Mouse (Mus musculus) myocyte (in vitro differentiated cells): Measurements from ENCODE around the gene Glra1. TPM values are rescaled to one million over a fixed set of nuclear protein-coding genes. Genes with fewer than 3 reads are reported as not detected.

Experiments used
- H3K27me3 ChIP-seq: one replicate; pipeline ENCODE4 v1.6.1; 2011; ENCODE audit not compliant: control insufficient read depth, insufficient read depth, insufficient read length
- H3K36me3 ChIP-seq: one replicate; pipeline ENCODE4 v1.6.1; 2011; ENCODE audit not compliant: control insufficient read depth, insufficient read depth
- H3K4me2 ChIP-seq: one replicate; pipeline ENCODE4 v1.6.1; 2011; ENCODE audit warnings: low read depth, control low read depth
- H3K4me3 ChIP-seq: one replicate; pipeline ENCODE4 v1.5.1; 2011; ENCODE audit warnings: mild to moderate bottlenecking, control low read depth, moderate library complexity
- H3K79me2 ChIP-seq: one replicate; pipeline ENCODE4 v1.6.1; 2011; ENCODE audit not compliant: control insufficient read depth, insufficient read depth
- H3ac ChIP-seq: one replicate; pipeline ENCODE4 v1.6.1; 2011; ENCODE audit not compliant: control insufficient read depth, insufficient read length
- CEBPB ChIP-seq: IDR thresholded peaks from 2 replicates; pipeline ENCODE4 v1.6.1; 2011; ENCODE audit warnings: mild to moderate bottlenecking, moderate library complexity; ENCODE audit not compliant: poor library complexity, insufficient read depth, severe bottlenecking
- E2F4 ChIP-seq: IDR thresholded peaks from one replicate; pipeline ENCODE4 v1.6.1; 2011; ENCODE audit warnings: mild to moderate bottlenecking, control low read depth, moderate library complexity; ENCODE audit not compliant: insufficient read depth
- MAX ChIP-seq: IDR thresholded peaks from one replicate; pipeline ENCODE4 v1.6.1; 2011; ENCODE audit warnings: low read depth, mild to moderate bottlenecking, control low read depth
- MYOD1 ChIP-seq, 3 experiments: IDR thresholded peaks; one replicate each; pipeline ENCODE4 v1.6.1; 2011; ENCODE audit warnings: control low read depth in 2 of 3, low read depth in 2 of 3, mild to moderate bottlenecking in 2 of 3, moderate library complexity in 1 of 3; ENCODE audit not compliant: insufficient read length in 2 of 3, control insufficient read depth in 1 of 3
- MYOG ChIP-seq, 3 experiments: IDR thresholded peaks; one replicate each; pipeline ENCODE4 v1.6.1; 2011; ENCODE audit warnings: control low read depth in 2 of 3, low read depth in 2 of 3, mild to moderate bottlenecking in 2 of 3; ENCODE audit not compliant: insufficient read length in 2 of 3, control insufficient read depth in 1 of 3, insufficient read depth in 1 of 3
- POLR2A ChIP-seq: IDR thresholded peaks from one replicate; pipeline ENCODE4 v1.6.1; 2011; ENCODE audit warnings: low read depth, mild to moderate bottlenecking, control low read depth, moderate library complexity; ENCODE audit not compliant: insufficient read length
- POLR2AphosphoS2 ChIP-seq: IDR thresholded peaks from one replicate; pipeline ENCODE4 v1.6.1; 2011; ENCODE audit warnings: low read depth, control low read depth; ENCODE audit not compliant: insufficient read length
- REST ChIP-seq: IDR thresholded peaks from one replicate; pipeline ENCODE4 v1.6.1; 2011; ENCODE audit warnings: mild to moderate bottlenecking, control low read depth, moderate library complexity; ENCODE audit not compliant: insufficient read depth, insufficient read length
- SRF ChIP-seq: IDR thresholded peaks from one replicate; pipeline ENCODE4 v1.6.1; 2011; ENCODE audit warnings: low read depth; ENCODE audit not compliant: control insufficient read depth, insufficient read length
- TCF12 ChIP-seq: IDR thresholded peaks from one replicate; pipeline ENCODE4 v1.6.1; 2011; ENCODE audit warnings: mild to moderate bottlenecking, control low read depth; ENCODE audit not compliant: poor library complexity, insufficient read depth, severe bottlenecking
- TCF3 ChIP-seq: IDR thresholded peaks from one replicate; pipeline ENCODE4 v1.6.1; 2011; ENCODE audit warnings: low read depth, control low read depth; ENCODE audit not compliant: insufficient read length
- USF1 ChIP-seq: IDR thresholded peaks from one replicate; pipeline ENCODE4 v1.6.1; 2011; ENCODE audit warnings: low read depth, mild to moderate bottlenecking, control low read depth, moderate library complexity
- polyA plus RNA-seq: library from polyadenylated mRNA; unstranded; fragments of >200 nt; fragmentation: generic; extraction: Trizol; gene quantifications from one replicate; pipeline ENCODE4 v1.2.1, GENCODE M21; 2012; ENCODE audit warnings: missing spikeins

Gene Glra1
- polyA plus RNA-seq, 1 experiment: 0.02 TPM

DNA sequence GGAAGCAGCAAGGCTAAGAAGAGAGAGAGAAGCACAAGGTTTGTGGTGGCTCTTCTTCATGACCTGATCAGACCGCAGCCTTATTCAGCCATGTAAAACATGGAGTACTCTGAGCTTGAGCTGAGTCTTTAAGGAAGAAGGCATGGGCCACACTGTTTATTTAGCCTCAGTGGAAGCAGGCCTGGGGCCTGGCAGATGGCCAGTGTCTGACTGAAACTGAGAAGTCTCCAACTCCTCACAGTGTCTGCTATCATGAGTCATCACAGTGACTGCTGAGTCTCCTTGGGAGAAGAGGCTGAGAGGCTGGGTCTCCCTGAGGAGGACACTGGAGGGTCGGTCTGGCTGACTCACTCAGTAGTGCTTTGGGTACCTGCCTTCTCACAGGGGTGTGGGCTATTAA lies 33.6 kb downstream of the Glra1 start:
- TF ChIP-seq TCF3 (no peak), E2F4 (no peak), POLR2A (no peak), SRF (no peak), CEBPB (no peak), USF1 (no peak), POLR2AphosphoS2 (no peak), MYOD1 (IDR thresholded peaks at IDR 0.05; ENCODE audit: control insufficient read depth in 1 of 3, insufficient read length in 2 of 3, low read depth in 2 of 3) (no peak), MAX (no peak), TCF12 (no peak), MYOG (IDR thresholded peaks at IDR 0.05; ENCODE audit: control insufficient read depth in 1 of 3, insufficient read depth in 1 of 3, insufficient read length in 2 of 3, low read depth in 2 of 3) (no peak), REST (no peak)
- Histone ChIP-seq H3K4me3 (no peak overlapping the region), H3K27me3 (no peaks in the 10 kb centered on the region), H3K4me2 (no peak overlapping the region), H3K36me3 (no peaks in the 10 kb centered on the region), H3K79me2 (no peaks in the 10 kb centered on the region), H3ac (no peak overlapping the region)

DNA sequence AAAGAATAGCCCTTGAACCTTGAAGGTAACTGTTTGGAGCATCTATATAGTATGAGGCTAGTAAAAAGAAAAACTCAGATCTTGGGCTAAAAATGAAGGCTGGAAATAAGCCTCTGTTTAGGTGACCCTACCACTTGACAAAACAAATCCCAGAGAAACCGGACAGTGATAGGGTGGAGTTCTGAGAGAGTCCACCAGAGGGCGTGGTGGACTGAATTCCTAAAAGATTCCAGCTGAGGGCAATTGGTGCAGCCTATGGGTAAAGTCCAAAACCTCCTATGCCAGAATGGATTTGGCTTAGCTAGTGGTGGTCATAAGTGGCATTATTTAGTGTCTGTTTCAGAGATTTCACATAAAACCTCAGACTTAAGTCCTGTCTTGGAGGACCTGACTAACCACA lies 36.9 kb downstream of the Glra1 start:
- Histone ChIP-seq H3K27me3 (no peaks in the 10 kb centered on the region), H3K4me3 (no peak overlapping the region), H3K4me2 (no peak overlapping the region), H3K36me3 (no peaks in the 10 kb centered on the region), H3K79me2 (no peaks in the 10 kb centered on the region), H3ac (no peak overlapping the region)
- no peak for TF ChIP-seq TCF3
- TF ChIP-seq MYOD1 (IDR thresholded peaks at IDR 0.05; ENCODE audit: control insufficient read depth in 1 of 3, insufficient read length in 2 of 3, low read depth in 2 of 3): no peak
- no peak for TF ChIP-seq USF1
- TF ChIP-seq SRF: no peak
- no peak for TF ChIP-seq MAX
- no peak for TF ChIP-seq TCF12
- no peak for TF ChIP-seq POLR2AphosphoS2
- TF ChIP-seq MYOG (IDR thresholded peaks at IDR 0.05; ENCODE audit: control insufficient read depth in 1 of 3, insufficient read depth in 1 of 3, insufficient read length in 2 of 3, low read depth in 2 of 3): no peak
- TF ChIP-seq CEBPB: no peak
- TF ChIP-seq REST: no peak
- TF ChIP-seq POLR2A: no peak
- TF ChIP-seq E2F4: no peak

DNA sequence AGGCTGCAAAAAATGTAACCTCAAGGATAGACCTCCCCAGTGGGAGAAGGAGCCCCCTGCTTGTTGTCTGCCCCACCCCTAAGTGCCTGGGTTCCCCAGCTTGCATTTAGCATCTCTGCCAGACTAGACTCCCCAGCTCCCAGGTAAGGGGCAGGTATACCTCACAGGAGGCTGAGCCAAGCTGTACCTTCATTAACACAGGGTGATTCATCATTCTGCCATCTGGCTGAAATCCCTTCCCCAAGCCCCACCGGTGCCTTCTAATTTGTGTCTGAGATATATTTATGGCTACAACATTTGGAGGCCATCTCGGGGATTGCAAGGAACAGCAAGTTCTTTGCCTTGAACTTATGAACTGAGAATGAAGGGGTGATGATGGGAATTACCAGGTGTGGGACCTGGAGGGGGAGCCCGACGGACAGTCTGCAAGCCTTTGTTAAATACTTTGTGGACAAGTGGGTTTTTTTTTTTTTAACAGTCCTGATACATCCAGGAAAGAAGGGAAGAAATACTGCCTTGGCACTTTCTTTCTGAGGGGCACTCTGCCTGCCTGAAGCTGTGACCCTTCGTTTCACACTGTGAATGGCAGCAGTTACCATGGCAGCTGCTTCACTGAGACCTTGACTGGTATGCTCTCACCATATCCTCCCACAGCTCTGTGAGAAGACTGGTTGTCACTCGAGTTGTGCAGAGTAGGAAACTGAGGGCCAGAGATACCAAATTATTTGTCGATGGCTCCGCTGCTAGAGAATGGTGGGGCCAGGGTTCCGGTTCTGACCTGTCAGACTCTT lies 41.5 kb downstream of the Glra1 start:
- Histone ChIP-seq H3K4me3 (no peak overlapping the region), H3K36me3 (no peaks in the 10 kb centered on the region)

DNA sequence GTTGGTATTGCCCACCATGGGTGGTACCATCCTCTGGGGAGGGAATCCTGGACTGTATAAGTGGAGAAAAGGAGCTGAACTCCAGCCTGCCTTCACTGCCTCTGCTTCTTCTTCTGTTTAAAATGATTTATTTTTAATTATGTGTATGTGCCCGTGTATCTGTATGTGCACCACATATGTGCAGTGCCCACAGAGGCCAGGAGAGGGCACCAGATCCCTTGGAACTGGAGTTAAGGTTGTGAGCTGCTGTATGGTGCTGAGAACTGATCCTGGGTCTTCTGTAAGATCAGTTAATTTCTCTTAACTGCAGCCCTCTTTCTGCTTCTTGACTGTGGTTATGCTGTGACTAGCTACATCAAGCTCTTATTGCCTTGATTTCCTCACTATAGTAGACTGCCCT lies 62.3 kb downstream of the Glra1 start:
- no peak for TF ChIP-seq CEBPB
- no peak for TF ChIP-seq E2F4
- TF ChIP-seq TCF3: no peak
- TF ChIP-seq MYOD1 (IDR thresholded peaks at IDR 0.05; ENCODE audit: control insufficient read depth in 1 of 3, insufficient read length in 2 of 3, low read depth in 2 of 3): no peak
- TF ChIP-seq USF1: no peak
- TF ChIP-seq POLR2AphosphoS2: no peak
- TF ChIP-seq REST: no peak
- no peak for TF ChIP-seq SRF
- no peak for TF ChIP-seq MAX
- TF ChIP-seq MYOG (IDR thresholded peaks at IDR 0.05; ENCODE audit: control insufficient read depth in 1 of 3, insufficient read depth in 1 of 3, insufficient read length in 2 of 3, low read depth in 2 of 3): no peak
- no peak for TF ChIP-seq POLR2A
- no peak for TF ChIP-seq TCF12
- H3K36me3 ChIP-seq: no peaks in the 10 kb centered on the region
- peaks cover 6% of the 10 kb centered on the region for H3K27me3 ChIP-seq
- H3K4me2 ChIP-seq: no peak overlapping the region
- no peak overlapping the region for H3ac ChIP-seq
- no peak overlapping the region for H3K4me3 ChIP-seq
- no peaks in the 10 kb centered on the region for H3K79me2 ChIP-seq

More for the DNA sequence above, 41.5 kb downstream of the Glra1 start:
- TF ChIP-seq MAX (no peak), TCF3 (no peak), CEBPB (no peak), MYOG (IDR thresholded peaks at IDR 0.05; ENCODE audit: control insufficient read depth in 1 of 3, insufficient read depth in 1 of 3, insufficient read length in 2 of 3, low read depth in 2 of 3) (no peak), MYOD1 (IDR thresholded peaks at IDR 0.05; ENCODE audit: control insufficient read depth in 1 of 3, insufficient read length in 2 of 3, low read depth in 2 of 3) (no peak), REST (no peak), POLR2AphosphoS2 (no peak), SRF (no peak), USF1 (no peak), POLR2A (no peak), TCF12 (no peak), E2F4 (no peak)
- no peak overlapping the region for H3K4me2 ChIP-seq
- no peak overlapping the region for H3ac ChIP-seq
- H3K79me2 ChIP-seq: no peaks in the 10 kb centered on the region
- no peaks in the 10 kb centered on the region for H3K27me3 ChIP-seq
